Mouse (Mus musculus): ENCODE data around the gene Pcyox1. TPM values are rescaled to one million over a fixed set of nuclear protein-coding genes. Genes with fewer than 3 reads are reported as not detected.
"Not testable (repeated sequence)": the region's sequence is repeated elsewhere in the genome, so short reads cannot be mapped to it uniquely, and the experiment has no call there.

Gene Pcyox1
- polyA plus RNA-seq, 1 experiment from 2014 or later = 102 TPM

GRCm38 (mm10) chr6:86365371-86366124, 31.4 kb downstream of the Pcyox1 start, which contains the start of gene Fam136a:
Gene Fam136a (plus strand): TSS chr6:86365646.
- ATAC-seq (ENCODE audit: insufficient number of reproducible peaks, low FRiP score, low TSS enrichment, low read depth) = peak; percentile 94
- H3K4me1 ChIP-seq = peaks cover 10% of the 10 kb centered on the region
- peak within 1 kb of the TSS; percentile 91 for H3K4me2 ChIP-seq (replicated peaks)
- H3K27ac ChIP-seq (replicated peaks) = peak within 1 kb of the TSS; percentile 81
- H3K4me3 ChIP-seq (replicated peaks) = peak within 1 kb of the TSS; percentile 74
- H3K9me3 ChIP-seq (replicated peaks) = no peaks in the 10 kb centered on the region
- H3K27me3 ChIP-seq = no peaks in the 10 kb centered on the region
- H3K36me3 ChIP-seq = peaks cover 7% of the 10 kb centered on the region; the same call in 1 of the 2 replicates
- whole genome bisulfite sequencing = under 1% methylated on average over 76 of the region's 76 CpGs
- H3K9ac ChIP-seq = peak within 1 kb of the TSS; percentile 64

DNA sequence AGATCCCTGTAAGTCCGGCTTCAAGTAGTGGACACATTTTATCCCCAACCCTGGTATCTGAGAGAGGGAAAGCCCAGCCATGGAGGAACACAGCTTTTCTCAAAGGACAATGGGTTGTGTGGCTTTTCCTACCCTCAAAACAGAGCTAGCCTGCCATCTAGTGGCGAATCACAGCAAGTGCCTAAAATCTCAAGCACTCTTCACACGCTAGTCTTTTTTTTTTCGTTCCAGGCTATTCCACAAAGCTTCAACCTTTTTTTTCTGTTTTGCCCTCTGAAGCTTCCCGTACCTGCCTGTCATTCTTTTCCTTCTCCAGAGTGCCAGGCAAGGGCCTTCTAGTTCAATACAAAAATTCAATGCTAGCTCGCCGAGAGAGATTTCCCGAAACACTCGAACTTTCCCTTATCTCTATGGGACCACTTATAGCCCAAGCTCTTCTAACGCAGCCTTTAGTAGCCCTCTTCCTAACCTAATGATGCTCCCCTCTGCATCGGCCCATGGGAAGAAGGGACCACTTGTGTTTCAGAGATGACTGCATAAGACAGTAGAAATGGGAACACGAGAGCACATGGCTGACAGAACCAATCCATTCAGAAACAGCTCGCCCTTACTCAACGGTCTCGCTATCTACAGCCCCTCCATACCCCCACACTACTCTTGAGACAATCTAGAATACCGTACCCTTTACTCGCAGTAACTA, 32.4 kb downstream of the Pcyox1 start:
- Histone ChIP-seq H3K4me3 (replicated peaks) (peak overlapping the region; percentile 74), H3K4me1 (peaks cover 7% of the 10 kb centered on the region), H3K36me3 (peaks cover 7% of the 10 kb centered on the region; the same call in 1 of the 2 replicates), H3K27ac (replicated peaks) (peak overlapping the region; percentile 39; the same call in 1 of the 2 replicates), H3K9ac (peak overlapping the region; percentile 31; the same call in 1 of the 2 replicates), H3K4me2 (replicated peaks) (peak overlapping the region; percentile 91), H3K9me3 (replicated peaks) (no peaks in the 10 kb centered on the region), H3K27me3 (no peaks in the 10 kb centered on the region)
- no peak for ATAC-seq (ENCODE audit: insufficient number of reproducible peaks, low FRiP score, low TSS enrichment, low read depth)
- WGBS = under 1% methylated on average over 17 of the region's 17 CpGs

DNA sequence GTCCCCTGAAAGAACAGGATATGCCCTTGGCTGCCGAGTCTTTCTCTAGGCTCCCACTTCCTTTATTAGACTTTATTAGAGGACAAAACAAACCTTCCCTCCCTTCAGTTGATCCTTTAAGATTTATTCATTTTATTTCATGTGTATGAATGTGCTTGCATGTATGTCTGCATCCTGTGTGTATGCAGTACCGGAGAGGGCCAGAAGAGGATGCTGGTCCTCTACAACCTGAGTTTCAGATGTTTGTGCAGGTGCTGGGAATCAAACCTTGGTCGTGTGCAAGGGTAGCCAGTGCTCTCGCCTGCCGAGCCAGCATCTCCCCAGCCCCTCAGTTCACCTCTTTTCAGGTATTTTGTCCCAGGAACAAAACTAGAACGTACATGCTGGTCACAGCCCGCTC, 35.6 kb downstream of the Pcyox1 start:
- Histone ChIP-seq H3K9me3 (replicated peaks) (no peaks in the 10 kb centered on the region), H3K4me1 (peaks cover 4% of the 10 kb centered on the region), H3K27me3 (no peaks in the 10 kb centered on the region), H3K4me2 (replicated peaks) (no peak overlapping the region), H3K9ac (no peak overlapping the region), H3K4me3 (replicated peaks) (no peak overlapping the region), H3K36me3 (no peaks in the 10 kb centered on the region), H3K27ac (replicated peaks) (no peak overlapping the region)
- 85% methylated on average over 7 of the region's 7 CpGs for WGBS
- no peak for ATAC-seq (ENCODE audit: insufficient number of reproducible peaks, low FRiP score, low TSS enrichment, low read depth)

DNA sequence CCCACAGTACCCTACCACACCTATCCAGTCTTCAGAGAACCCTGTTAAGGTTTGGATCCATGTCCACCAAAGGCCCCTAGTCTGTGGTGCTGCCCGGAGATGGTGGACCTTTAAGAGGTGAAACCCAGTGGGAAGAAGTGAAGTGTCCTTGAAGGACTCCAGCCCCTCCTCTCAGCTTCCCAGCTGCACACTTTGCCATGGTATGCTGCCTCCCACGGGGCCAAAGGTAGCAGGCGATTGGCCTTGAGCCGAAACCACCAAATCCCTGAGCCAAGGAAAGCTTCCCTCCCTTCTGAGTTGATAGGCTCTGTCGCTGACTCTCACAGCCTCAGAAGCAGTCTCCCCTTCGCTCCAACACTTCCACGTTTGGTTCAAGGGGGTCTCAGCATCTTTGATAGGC, 36.3 kb downstream of the Pcyox1 start:
- no peak for ATAC-seq (ENCODE audit: insufficient number of reproducible peaks, low FRiP score, low TSS enrichment, low read depth)
- Histone ChIP-seq H3K27me3 (no peaks in the 10 kb centered on the region), H3K9ac (no peak overlapping the region), H3K27ac (replicated peaks) (no peak overlapping the region), H3K9me3 (replicated peaks) (no peaks in the 10 kb centered on the region), H3K4me3 (replicated peaks) (no peak overlapping the region), H3K4me1 (no peaks in the 10 kb centered on the region), H3K36me3 (no peaks in the 10 kb centered on the region), H3K4me2 (replicated peaks) (no peak overlapping the region)
- 67% methylated on average over 7 of the region's 7 CpGs for WGBS

DNA sequence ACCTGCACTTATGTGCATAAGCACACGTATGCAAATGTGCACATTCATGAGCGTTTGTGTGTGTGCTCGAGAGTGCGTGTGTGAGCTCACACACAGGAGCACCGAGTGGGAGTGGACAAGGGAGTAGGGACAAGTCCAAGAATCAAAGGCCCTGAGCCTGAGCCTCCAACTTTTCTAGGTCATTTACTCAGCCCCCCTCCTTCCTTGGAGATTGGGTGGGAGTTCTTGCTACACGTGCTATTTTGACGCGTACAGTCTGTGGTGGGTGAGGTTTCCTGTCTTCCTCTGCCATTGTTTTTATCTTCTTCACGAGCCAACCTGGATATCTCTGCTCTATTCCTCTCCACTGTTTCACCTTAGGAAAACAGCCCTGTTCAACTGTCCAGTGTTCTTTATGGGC, 40.0 kb downstream of the Pcyox1 start:
- ATAC-seq (ENCODE audit: insufficient number of reproducible peaks, low FRiP score, low TSS enrichment, low read depth) = no peak
- Histone ChIP-seq H3K4me3 (replicated peaks) (no peak overlapping the region), H3K4me1 (no peaks in the 10 kb centered on the region), H3K4me2 (replicated peaks) (no peak overlapping the region), H3K9me3 (replicated peaks) (no peaks in the 10 kb centered on the region), H3K27ac (replicated peaks) (no peak overlapping the region), H3K36me3 (no peaks in the 10 kb centered on the region), H3K27me3 (no peaks in the 10 kb centered on the region), H3K9ac (no peak overlapping the region)
- 73% methylated on average over 9 of the region's 9 CpGs for WGBS

DNA sequence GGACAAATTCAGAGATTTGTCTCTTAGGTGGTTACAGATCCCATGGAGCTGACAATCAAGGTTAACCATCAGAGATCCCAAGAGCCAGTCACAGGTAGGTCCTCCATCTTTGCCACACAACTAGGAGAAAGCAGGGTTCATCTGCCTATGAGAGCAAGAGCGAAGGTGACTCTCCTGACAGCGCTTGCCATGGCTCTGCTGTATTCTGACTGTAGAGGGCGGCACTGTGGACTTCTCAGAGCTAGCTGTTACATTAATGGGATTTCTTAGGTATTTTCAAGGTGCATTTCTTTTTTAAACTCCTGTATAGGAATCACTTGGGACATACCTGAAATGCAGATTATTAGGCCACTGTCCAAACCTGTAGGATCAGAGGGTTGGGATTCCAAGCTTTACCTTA, 42.0 kb downstream of the Pcyox1 start:
- no peak overlapping the region for H3K27ac ChIP-seq (replicated peaks)
- no peaks in the 10 kb centered on the region for H3K9me3 ChIP-seq (replicated peaks)
- no peak overlapping the region for H3K4me2 ChIP-seq (replicated peaks)
- H3K4me1 ChIP-seq = no peaks in the 10 kb centered on the region
- H3K9ac ChIP-seq = no peak overlapping the region
- H3K4me3 ChIP-seq (replicated peaks) = no peak overlapping the region
- H3K36me3 ChIP-seq = no peaks in the 10 kb centered on the region
- ATAC-seq (ENCODE audit: insufficient number of reproducible peaks, low FRiP score, low TSS enrichment, low read depth) = no peak
- H3K27me3 ChIP-seq = no peaks in the 10 kb centered on the region
- 58% methylated on average over 3 of the region's 3 CpGs for WGBS

DNA sequence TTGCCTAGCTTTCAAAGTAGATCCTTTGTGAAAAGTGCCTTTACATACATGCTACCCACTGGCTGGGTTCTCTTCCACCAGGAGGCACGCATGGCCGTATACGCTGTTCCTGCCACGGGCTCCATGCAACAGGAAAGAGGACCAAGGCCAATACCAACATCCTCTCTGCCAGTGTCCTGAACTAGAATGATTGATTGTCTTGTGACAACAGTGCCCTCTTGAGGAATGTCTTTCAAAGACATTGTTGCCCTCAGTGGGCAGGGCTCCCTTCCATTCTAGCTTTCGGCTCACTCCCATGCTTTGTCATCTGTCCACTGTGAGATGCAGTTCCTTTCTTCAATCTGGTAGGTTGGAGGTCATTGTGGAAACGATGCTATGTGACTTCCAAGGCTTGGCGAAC, 47.7 kb downstream of the Pcyox1 start:
- Histone ChIP-seq H3K9me3 (replicated peaks) (no peaks in the 10 kb centered on the region), H3K27me3 (no peaks in the 10 kb centered on the region)

DNA sequence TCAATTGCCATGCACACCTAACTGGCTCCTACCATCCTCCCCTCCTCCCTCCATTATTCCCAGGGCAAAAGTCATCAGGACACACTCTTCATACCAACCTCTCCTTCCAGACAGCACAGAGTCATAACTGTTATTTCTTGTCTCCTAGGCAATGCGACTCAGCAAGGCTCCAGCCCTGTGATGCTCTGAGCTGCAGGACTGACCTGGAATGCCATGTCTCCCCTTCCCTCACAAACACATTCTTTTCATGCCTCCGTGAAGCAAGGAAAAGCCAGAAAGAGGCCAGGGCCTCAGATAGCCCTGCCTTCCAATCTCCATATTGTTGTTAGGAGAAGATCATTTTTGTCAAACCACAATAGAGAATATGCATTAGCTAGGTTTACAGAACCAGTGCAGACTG, 50.9 kb downstream of the Pcyox1 start:
- Histone ChIP-seq H3K4me2 (replicated peaks) (no peak overlapping the region), H3K9me3 (replicated peaks) (no peaks in the 10 kb centered on the region), H3K27me3 (no peaks in the 10 kb centered on the region), H3K4me3 (replicated peaks) (no peak overlapping the region), H3K9ac (no peak overlapping the region), H3K36me3 (no peaks in the 10 kb centered on the region), H3K27ac (replicated peaks) (no peak overlapping the region), H3K4me1 (0 out of 2 replicates have a peak, but pooled peaks cover 4% of the 10 kb centered on the region)
- 50% methylated on average over 2 of the region's 2 CpGs for WGBS
- ATAC-seq (ENCODE audit: insufficient number of reproducible peaks, low FRiP score, low TSS enrichment, low read depth) = no peak

More for the DNA sequence above, 47.7 kb downstream of the Pcyox1 start:
- Histone ChIP-seq H3K27ac (replicated peaks) (no peak overlapping the region), H3K9ac (no peak overlapping the region), H3K4me2 (replicated peaks) (no peak overlapping the region), H3K4me3 (replicated peaks) (no peak overlapping the region), H3K36me3 (no peaks in the 10 kb centered on the region), H3K4me1 (no peaks in the 10 kb centered on the region)
- ATAC-seq (ENCODE audit: insufficient number of reproducible peaks, low FRiP score, low TSS enrichment, low read depth) = no peak
- WGBS = 52% methylated on average over 7 of the region's 7 CpGs

DNA sequence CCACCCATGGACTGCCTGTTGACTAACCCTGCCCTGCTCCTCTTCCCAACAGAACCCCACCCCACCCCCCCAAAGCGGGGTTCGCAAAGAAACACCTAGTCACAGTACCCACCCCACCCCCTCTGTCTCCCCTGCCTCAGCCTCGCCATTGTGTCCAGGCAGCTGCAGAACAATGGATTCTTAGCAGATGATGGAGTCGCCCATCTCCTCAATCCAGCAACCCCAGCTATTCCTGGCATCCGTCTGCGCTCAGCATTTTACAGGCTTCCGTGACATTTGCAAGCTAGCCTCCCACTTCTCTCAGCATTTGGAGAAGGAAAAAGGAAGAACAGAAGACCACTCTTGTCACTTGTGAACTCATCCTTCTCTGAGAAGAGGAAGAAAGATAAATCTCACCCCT, 53.3 kb downstream of the Pcyox1 start:
- no peak overlapping the region for H3K4me2 ChIP-seq (replicated peaks)
- H3K27me3 ChIP-seq = no peaks in the 10 kb centered on the region
- 13% methylated on average over 7 of the region's 7 CpGs for WGBS
- no peaks in the 10 kb centered on the region for H3K36me3 ChIP-seq
- no peak overlapping the region for H3K27ac ChIP-seq (replicated peaks)
- H3K4me1 ChIP-seq = 0 out of 2 replicates have a peak, but pooled peaks cover 4% of the 10 kb centered on the region
- no peak overlapping the region for H3K4me3 ChIP-seq (replicated peaks)
- H3K9me3 ChIP-seq (replicated peaks) = no peaks in the 10 kb centered on the region
- ATAC-seq (ENCODE audit: insufficient number of reproducible peaks, low FRiP score, low TSS enrichment, low read depth) = no peak
- no peak overlapping the region for H3K9ac ChIP-seq

GRCm38 (mm10) chr6:86336340-86336739, 60.6 kb downstream of the Pcyox1 start:
- H3K9ac ChIP-seq; H3K27ac ChIP-seq (replicated peaks); H3K9me3 ChIP-seq (replicated peaks); H3K36me3 ChIP-seq; ATAC-seq (ENCODE audit: insufficient number of reproducible peaks, low FRiP score, low TSS enrichment, low read depth); H3K4me1 ChIP-seq; H3K4me2 ChIP-seq (replicated peaks); H3K27me3 ChIP-seq; H3K4me3 ChIP-seq (replicated peaks): not testable (repeated sequence)
- WGBS = 88% methylated on average over 4 of the region's 4 CpGs
